Mouse (Mus musculus): ENCODE results near the gene Tns3.
A peak's percentile ranks its signal among the peaks of the same experiment; 100 is the strongest.

Tns3 gene

GRCm38 (mm10) chr11:8664393-8664743 lies at the start of gene Tns3:
Gene Tns3, minus strand, starts transcription at chr11:8664535.
- DNase-seq (ENCODE audit: low read depth, low spot score): no peak

- no peak for DNase-seq (ENCODE audit: low read depth, low spot score)
These were observed 42.1 kb upstream of the Tns3 start for GRCm38 (mm10) chr11:8706246-8707041.

- DNase-seq (ENCODE audit: low read depth, low spot score): no peak
These were observed 40.8 kb upstream of the Tns3 start for GRCm38 (mm10) chr11:8705156-8705555.

GRCm38 (mm10) chr11:8703876-8704275 lies 39.5 kb upstream of the Tns3 start:
- DNase-seq (ENCODE audit: low read depth, low spot score): no peak

GRCm38 (mm10) chr11:8702532-8702886 lies 38.2 kb upstream of the Tns3 start:
- DNase-seq (ENCODE audit: low read depth, low spot score): no peak

GRCm38 (mm10) chr11:8701845-8702531 lies 37.7 kb upstream of the Tns3 start:
- DNase-seq (ENCODE audit: low read depth, low spot score): no peak

- no peak for DNase-seq (ENCODE audit: low read depth, low spot score)
These were observed 37.1 kb upstream of the Tns3 start for GRCm38 (mm10) chr11:8701400-8701799.

GRCm38 (mm10) chr11:8700641-8701221 lies 36.4 kb upstream of the Tns3 start:
- peak; percentile 30 for DNase-seq (ENCODE audit: low read depth, low spot score)

GRCm38 (mm10) chr11:8699777-8700176 lies 35.4 kb upstream of the Tns3 start:
- no peak for DNase-seq (ENCODE audit: low read depth, low spot score)

GRCm38 (mm10) chr11:8697670-8698069 lies 33.3 kb upstream of the Tns3 start:
- DNase-seq (ENCODE audit: low read depth, low spot score): no peak

GRCm38 (mm10) chr11:8694096-8694495 lies 29.8 kb upstream of the Tns3 start:
- no peak for DNase-seq (ENCODE audit: low read depth, low spot score)

- no peak for DNase-seq (ENCODE audit: low read depth, low spot score)
These were observed 28.5 kb upstream of the Tns3 start for GRCm38 (mm10) chr11:8692536-8693471.

- no peak for DNase-seq (ENCODE audit: low read depth, low spot score)
These were observed 27.8 kb upstream of the Tns3 start for GRCm38 (mm10) chr11:8692162-8692535.

GRCm38 (mm10) chr11:8691605-8692004 lies 27.3 kb upstream of the Tns3 start:
- no peak for DNase-seq (ENCODE audit: low read depth, low spot score)

- DNase-seq (ENCODE audit: low read depth, low spot score): no peak
These were observed 26.3 kb upstream of the Tns3 start for GRCm38 (mm10) chr11:8690633-8691032.

- DNase-seq (ENCODE audit: low read depth, low spot score): peak; percentile 77
These were observed 25.2 kb upstream of the Tns3 start for GRCm38 (mm10) chr11:8689515-8689914.

- peak; percentile 85 for DNase-seq (ENCODE audit: low read depth, low spot score)
These were observed 24.6 kb upstream of the Tns3 start for GRCm38 (mm10) chr11:8688907-8689306.

GRCm38 (mm10) chr11:8686501-8686900 lies 22.2 kb upstream of the Tns3 start:
- DNase-seq (ENCODE audit: low read depth, low spot score): no peak

- no peak for DNase-seq (ENCODE audit: low read depth, low spot score)
These were observed 21.7 kb upstream of the Tns3 start for GRCm38 (mm10) chr11:8686061-8686460.

GRCm38 (mm10) chr11:8685195-8685594 lies 20.9 kb upstream of the Tns3 start:
- DNase-seq (ENCODE audit: low read depth, low spot score): no peak

GRCm38 (mm10) chr11:8684262-8684661 lies 19.9 kb upstream of the Tns3 start:
- DNase-seq (ENCODE audit: low read depth, low spot score): peak; percentile 83

- DNase-seq (ENCODE audit: low read depth, low spot score): no peak
These were observed 17.0 kb upstream of the Tns3 start for GRCm38 (mm10) chr11:8681356-8681755.

All from A20 (cell line).